Mouse (Mus musculus): ENCODE results near the gene Igf2bp2. TPM values are rescaled to one million over a fixed set of nuclear protein-coding genes. Genes with fewer than 3 reads are reported as not detected.

Igf2bp2 gene
- polyA plus RNA-seq, 1 experiment from 2014 or later, result 77.1 TPM

DNA sequence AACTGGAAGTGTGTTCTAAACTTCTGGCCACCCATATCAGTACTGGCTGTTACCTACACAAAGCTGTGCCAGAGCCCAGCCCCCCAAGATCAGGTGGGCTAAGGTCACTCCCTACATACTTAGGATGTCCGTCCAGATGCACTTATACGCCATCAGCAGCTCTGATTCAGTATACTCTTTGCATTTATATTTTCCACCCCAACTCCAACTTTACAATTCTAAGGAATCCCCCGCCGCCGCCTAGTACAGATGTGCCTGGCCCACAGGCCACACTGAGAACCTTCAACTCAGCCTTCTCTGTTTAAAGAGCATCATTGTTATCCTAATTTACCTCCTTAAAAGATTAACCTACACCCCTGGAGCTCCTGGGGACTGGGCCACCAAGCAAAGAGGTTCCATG lies 23.3 kb downstream of the Igf2bp2 start:
- Histone ChIP-seq H3K27ac (ENCODE audit: low read depth, low read length) (no peak overlapping the region), H3K9ac (ENCODE audit: low read depth, low read length) (no peak overlapping the region), H3K4me3 (ENCODE audit: low read depth, low read length) (no peak overlapping the region), H3K27me3 (replicated peaks; ENCODE audit: control insufficient read depth, insufficient read depth, low read length) (no peaks in the 10 kb centered on the region), H3K9me3 (ENCODE audit: control insufficient read depth, low read length) (no peaks in the 10 kb centered on the region), H3K36me3 (ENCODE audit: control insufficient read depth, insufficient read depth, low read length) (no peaks in the 10 kb centered on the region), H3K4me1 (replicated peaks; ENCODE audit: control insufficient read depth, insufficient read depth, low read length) (no peaks in the 10 kb centered on the region), H3K4me2 (no peak overlapping the region)
- no peak for DNase-seq (ENCODE audit: low spot score)
- ATAC-seq (replicated peaks; ENCODE audit: low FRiP score), result no peak
- 90% methylated on average over 5 of the region's 5 CpGs for WGBS

DNA sequence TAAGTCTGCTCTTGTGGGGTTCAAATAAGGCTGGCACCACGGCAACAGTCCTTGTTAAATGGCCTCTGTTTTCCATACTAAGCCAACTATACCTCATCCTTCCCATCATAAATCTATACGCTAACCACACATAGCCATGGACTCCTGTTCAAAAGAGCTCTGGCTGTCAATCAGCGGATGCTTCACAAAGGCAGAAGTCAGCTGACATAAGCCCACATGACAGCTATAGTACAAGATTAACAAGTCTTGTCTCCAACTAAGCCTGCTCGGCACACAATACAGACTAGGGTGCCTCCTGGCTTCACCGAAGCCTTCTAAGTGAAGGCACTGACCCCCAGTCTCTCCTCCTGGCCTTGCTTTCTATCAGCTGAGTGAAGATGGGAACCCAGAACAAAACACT lies 26.9 kb downstream of the Igf2bp2 start:
- WGBS, result 89% methylated on average over 5 of the region's 5 CpGs
- ATAC-seq (replicated peaks; ENCODE audit: low FRiP score), result no peak
- Histone ChIP-seq H3K4me1 (replicated peaks; ENCODE audit: control insufficient read depth, insufficient read depth, low read length) (no peaks in the 10 kb centered on the region), H3K4me2 (no peak overlapping the region), H3K9me3 (ENCODE audit: control insufficient read depth, low read length) (no peaks in the 10 kb centered on the region), H3K36me3 (ENCODE audit: control insufficient read depth, insufficient read depth, low read length) (no peaks in the 10 kb centered on the region), H3K27ac (ENCODE audit: low read depth, low read length) (no peak overlapping the region), H3K9ac (ENCODE audit: low read depth, low read length) (no peak overlapping the region), H3K27me3 (replicated peaks; ENCODE audit: control insufficient read depth, insufficient read depth, low read length) (no peaks in the 10 kb centered on the region), H3K4me3 (ENCODE audit: low read depth, low read length) (no peak overlapping the region)
- no peak for DNase-seq (ENCODE audit: low spot score)

DNA sequence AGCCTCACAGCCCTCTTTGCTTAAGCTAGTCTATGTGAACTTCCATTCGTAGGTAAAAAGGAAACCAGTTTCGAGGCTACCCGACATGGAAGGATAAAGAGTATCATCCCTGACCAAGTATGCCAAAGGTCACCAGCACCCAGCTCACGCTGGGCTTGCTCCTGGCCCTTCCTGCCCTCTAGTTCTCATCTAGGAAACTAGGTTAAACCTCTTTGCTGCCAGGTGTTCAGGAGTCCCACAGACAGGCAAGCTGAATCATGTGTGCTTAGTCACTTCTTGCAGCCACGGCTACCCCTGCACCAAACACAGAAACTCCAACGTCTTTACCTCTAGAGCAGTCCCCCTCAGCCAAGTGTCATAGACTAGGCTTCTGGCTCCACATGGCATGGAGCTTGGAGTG lies 31.8 kb downstream of the Igf2bp2 start:
- no peaks in the 10 kb centered on the region for H3K9me3 ChIP-seq (ENCODE audit: control insufficient read depth, low read length)

DNA sequence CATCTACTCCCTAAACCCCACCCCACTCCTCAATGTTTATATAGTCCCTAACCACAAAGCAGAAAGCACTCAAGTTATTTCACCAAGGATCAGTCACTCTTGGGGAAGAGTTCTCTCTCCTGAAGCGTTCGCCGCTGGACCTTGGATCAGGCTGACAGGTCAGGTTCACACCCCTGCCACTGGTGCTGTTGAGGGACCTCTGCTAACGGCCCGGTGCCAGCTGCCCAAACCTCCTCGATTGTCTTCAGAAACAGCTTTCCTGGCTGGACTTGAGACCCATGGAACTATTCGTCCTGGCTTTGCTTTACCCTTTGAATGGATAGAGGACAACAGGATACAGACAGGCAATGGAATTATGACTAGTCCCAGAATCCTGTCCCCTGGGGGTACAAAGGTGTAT lies 33.6 kb downstream of the Igf2bp2 start:
- ATAC-seq (replicated peaks; ENCODE audit: low FRiP score) (no peak), DNase-seq (ENCODE audit: low spot score) (no peak)
- WGBS, result 88% methylated on average over 7 of the region's 7 CpGs
- no peak overlapping the region for H3K9ac ChIP-seq (ENCODE audit: low read depth, low read length)
- no peaks in the 10 kb centered on the region for H3K9me3 ChIP-seq (ENCODE audit: control insufficient read depth, low read length)
- no peak overlapping the region for H3K27ac ChIP-seq (ENCODE audit: low read depth, low read length)
- no peak overlapping the region for H3K4me3 ChIP-seq (ENCODE audit: low read depth, low read length)
- H3K4me2 ChIP-seq, result no peak overlapping the region
- no peaks in the 10 kb centered on the region for H3K36me3 ChIP-seq (ENCODE audit: control insufficient read depth, insufficient read depth, low read length)
- no peaks in the 10 kb centered on the region; the same call in 1 of the 2 replicates for H3K4me1 ChIP-seq (replicated peaks; ENCODE audit: control insufficient read depth, insufficient read depth, low read length)
- no peaks in the 10 kb centered on the region for H3K27me3 ChIP-seq (replicated peaks; ENCODE audit: control insufficient read depth, insufficient read depth, low read length)

More for the DNA sequence above, 31.8 kb downstream of the Igf2bp2 start:
- H3K4me2 ChIP-seq, result no peak overlapping the region
- 68% methylated on average over 6 of the region's 6 CpGs for WGBS
- H3K27me3 ChIP-seq (replicated peaks; ENCODE audit: control insufficient read depth, insufficient read depth, low read length), result no peaks in the 10 kb centered on the region
- no peak overlapping the region for H3K27ac ChIP-seq (ENCODE audit: low read depth, low read length)
- H3K36me3 ChIP-seq (ENCODE audit: control insufficient read depth, insufficient read depth, low read length), result no peaks in the 10 kb centered on the region
- no peak for ATAC-seq (replicated peaks; ENCODE audit: low FRiP score)
- DNase-seq (ENCODE audit: low spot score), result no peak
- H3K4me1 ChIP-seq (replicated peaks; ENCODE audit: control insufficient read depth, insufficient read depth, low read length), result no peaks in the 10 kb centered on the region
- H3K9ac ChIP-seq (ENCODE audit: low read depth, low read length), result no peak overlapping the region
- H3K4me3 ChIP-seq (ENCODE audit: low read depth, low read length), result no peak overlapping the region

DNA sequence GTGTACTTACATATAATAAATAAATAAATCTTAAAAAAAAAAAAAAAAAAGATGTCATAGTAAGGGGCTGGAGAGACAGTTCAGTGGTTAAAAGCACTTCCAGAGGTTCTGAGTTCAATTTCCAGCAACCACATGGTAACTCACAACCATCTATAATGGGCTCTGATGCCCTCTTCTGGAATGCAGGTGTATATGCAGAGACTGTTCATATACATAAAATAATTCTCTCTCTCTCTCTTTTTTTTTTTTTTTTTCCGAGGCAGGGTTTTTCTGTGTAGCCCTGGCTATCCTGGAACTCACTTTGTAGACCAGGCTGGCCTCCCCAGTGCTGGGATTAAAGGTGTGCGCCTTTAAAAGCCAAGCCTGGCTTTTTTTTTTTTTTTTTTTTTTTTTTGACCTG lies 34.5 kb downstream of the Igf2bp2 start:
- Histone ChIP-seq H3K4me3 (ENCODE audit: low read depth, low read length) (no peak overlapping the region), H3K27me3 (replicated peaks; ENCODE audit: control insufficient read depth, insufficient read depth, low read length) (no peaks in the 10 kb centered on the region), H3K9me3 (ENCODE audit: control insufficient read depth, low read length) (no peaks in the 10 kb centered on the region), H3K36me3 (ENCODE audit: control insufficient read depth, insufficient read depth, low read length) (no peaks in the 10 kb centered on the region), H3K4me2 (no peak overlapping the region), H3K27ac (ENCODE audit: low read depth, low read length) (no peak overlapping the region), H3K9ac (ENCODE audit: low read depth, low read length) (no peak overlapping the region), H3K4me1 (replicated peaks; ENCODE audit: control insufficient read depth, insufficient read depth, low read length) (no peaks in the 10 kb centered on the region; the same call in 1 of the 2 replicates)
- no peak for ATAC-seq (replicated peaks; ENCODE audit: low FRiP score)
- 83% methylated on average over 2 of the region's 2 CpGs for WGBS
- no peak for DNase-seq (ENCODE audit: low spot score)

DNA sequence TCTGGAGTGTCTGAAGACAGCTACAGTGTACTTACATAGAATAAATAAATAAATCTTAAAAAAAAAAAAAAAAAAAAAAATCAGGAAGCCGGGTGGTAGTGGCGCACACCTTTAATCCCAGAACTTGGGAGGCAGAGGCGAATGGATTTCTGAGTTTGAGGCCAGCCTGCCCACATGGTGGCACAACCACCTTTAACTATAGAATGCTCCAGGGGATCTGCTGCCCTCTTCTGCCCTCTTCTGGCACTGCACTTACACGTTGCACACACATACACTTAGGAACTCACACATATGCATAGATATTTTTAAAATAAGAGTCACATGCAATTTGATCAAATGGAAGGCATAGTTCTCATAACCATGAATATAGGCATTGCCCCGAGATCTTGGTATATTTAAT lies 35.3 kb downstream of the Igf2bp2 start:
- DNase-seq (ENCODE audit: low spot score) (no peak), ATAC-seq (replicated peaks; ENCODE audit: low FRiP score) (no peak)
- H3K27ac ChIP-seq (ENCODE audit: low read depth, low read length), result no peak overlapping the region
- no peaks in the 10 kb centered on the region for H3K36me3 ChIP-seq (ENCODE audit: control insufficient read depth, insufficient read depth, low read length)
- H3K4me2 ChIP-seq, result no peak overlapping the region
- WGBS, result 92% methylated on average over 5 of the region's 5 CpGs
- no peaks in the 10 kb centered on the region for H3K27me3 ChIP-seq (replicated peaks; ENCODE audit: control insufficient read depth, insufficient read depth, low read length)
- H3K9ac ChIP-seq (ENCODE audit: low read depth, low read length), result no peak overlapping the region
- no peak overlapping the region for H3K4me3 ChIP-seq (ENCODE audit: low read depth, low read length)
- H3K9me3 ChIP-seq (ENCODE audit: control insufficient read depth, low read length), result no peaks in the 10 kb centered on the region
- no peaks in the 10 kb centered on the region; the same call in 1 of the 2 replicates for H3K4me1 ChIP-seq (replicated peaks; ENCODE audit: control insufficient read depth, insufficient read depth, low read length)

DNA sequence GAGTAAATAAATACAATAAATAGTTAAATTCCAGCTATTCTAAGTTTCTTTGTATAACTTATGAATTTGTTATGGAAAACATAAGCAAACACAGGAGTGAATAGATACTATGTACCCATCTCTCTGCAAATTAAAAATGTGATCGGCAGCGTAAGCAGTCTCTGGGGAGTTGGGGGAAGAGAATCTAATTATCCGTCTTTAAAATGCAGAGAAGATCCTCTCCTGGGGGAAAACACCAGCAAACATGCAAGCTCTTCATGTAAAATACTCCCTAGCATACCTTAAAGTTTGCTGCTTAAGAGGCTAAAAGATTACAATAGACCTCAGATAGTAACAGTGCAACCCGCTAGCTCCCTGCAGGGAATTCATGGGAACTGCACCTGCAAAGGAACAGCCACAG lies 36.2 kb downstream of the Igf2bp2 start:
- WGBS, result 94% methylated on average over 4 of the region's 4 CpGs
- no peak overlapping the region for H3K9ac ChIP-seq (ENCODE audit: low read depth, low read length)
- no peaks in the 10 kb centered on the region; the same call in 1 of the 2 replicates for H3K4me1 ChIP-seq (replicated peaks; ENCODE audit: control insufficient read depth, insufficient read depth, low read length)
- H3K27me3 ChIP-seq (replicated peaks; ENCODE audit: control insufficient read depth, insufficient read depth, low read length), result no peaks in the 10 kb centered on the region
- H3K36me3 ChIP-seq (ENCODE audit: control insufficient read depth, insufficient read depth, low read length), result no peaks in the 10 kb centered on the region
- no peak for DNase-seq (ENCODE audit: low spot score)
- no peak overlapping the region for H3K4me3 ChIP-seq (ENCODE audit: low read depth, low read length)
- no peaks in the 10 kb centered on the region for H3K9me3 ChIP-seq (ENCODE audit: control insufficient read depth, low read length)
- H3K27ac ChIP-seq (ENCODE audit: low read depth, low read length), result no peak overlapping the region
- no peak for ATAC-seq (replicated peaks; ENCODE audit: low FRiP score)
- no peak overlapping the region for H3K4me2 ChIP-seq

DNA sequence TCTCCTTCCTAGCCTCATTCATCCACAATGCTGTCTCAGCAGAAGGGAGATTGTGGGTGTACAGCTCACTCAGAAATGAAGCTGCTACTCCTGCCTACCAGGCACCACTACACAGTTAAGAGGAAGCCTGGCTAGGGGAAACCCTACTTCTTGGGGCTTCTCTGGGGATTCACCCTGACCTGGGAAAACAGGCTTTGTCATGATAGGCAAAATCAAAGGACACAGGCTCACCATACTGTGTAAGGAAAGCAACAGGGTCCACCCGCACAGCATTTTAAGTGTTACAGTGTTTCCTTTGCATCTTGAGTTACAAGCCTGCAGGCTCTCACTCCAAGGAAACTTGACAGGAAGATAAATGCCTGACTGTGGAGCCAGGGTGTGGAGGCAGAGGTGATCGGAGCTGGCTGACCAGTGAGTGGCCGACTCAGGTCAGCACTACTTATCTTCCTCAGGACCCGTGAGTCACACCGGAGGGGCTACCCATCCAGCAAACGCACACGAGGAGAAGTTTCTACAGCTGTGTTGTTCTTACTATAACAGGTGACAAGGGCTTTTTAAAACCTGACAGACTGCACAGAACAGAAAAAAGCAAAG lies 38.7 kb downstream of the Igf2bp2 start:
- ATAC-seq (replicated peaks; ENCODE audit: low FRiP score), result no peak
- H3K27me3 ChIP-seq (replicated peaks; ENCODE audit: control insufficient read depth, insufficient read depth, low read length), result no peaks in the 10 kb centered on the region
- H3K27ac ChIP-seq (ENCODE audit: low read depth, low read length), result no peak overlapping the region
- WGBS, result 46% methylated on average over 7 of the region's 7 CpGs
- H3K4me2 ChIP-seq, result no peak overlapping the region
- no peak overlapping the region for H3K4me3 ChIP-seq (ENCODE audit: low read depth, low read length)
- DNase-seq (ENCODE audit: low spot score), result no peak
- H3K9ac ChIP-seq (ENCODE audit: low read depth, low read length), result no peak overlapping the region
- peaks cover 3% of the 10 kb centered on the region; the same call in 1 of the 2 replicates for H3K4me1 ChIP-seq (replicated peaks; ENCODE audit: control insufficient read depth, insufficient read depth, low read length)
- H3K9me3 ChIP-seq (ENCODE audit: control insufficient read depth, low read length), result no peaks in the 10 kb centered on the region
- H3K36me3 ChIP-seq (ENCODE audit: control insufficient read depth, insufficient read depth, low read length), result no peaks in the 10 kb centered on the region

DNA sequence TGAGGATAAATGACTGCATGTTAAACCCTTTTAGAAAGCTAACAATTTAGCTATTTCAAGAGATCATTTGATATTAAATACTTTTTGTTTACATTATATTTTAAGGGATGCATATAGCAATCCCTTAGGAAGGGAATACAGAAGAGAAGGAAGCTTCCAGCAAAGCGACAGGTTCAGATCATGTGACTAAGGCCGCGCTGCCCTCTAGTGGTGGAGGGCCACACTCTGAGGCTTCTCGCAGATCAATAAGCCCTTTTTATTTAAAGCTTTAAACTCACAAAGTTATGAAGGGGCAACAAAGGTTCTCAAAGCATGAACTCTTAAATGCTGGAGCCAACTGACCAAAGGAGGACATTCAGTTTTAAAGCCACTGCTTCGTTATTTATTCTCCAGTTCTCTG lies 39.4 kb downstream of the Igf2bp2 start:
- H3K9me3 ChIP-seq (ENCODE audit: control insufficient read depth, low read length), result no peaks in the 10 kb centered on the region
- peaks cover 3% of the 10 kb centered on the region; the same call in 1 of the 2 replicates for H3K4me1 ChIP-seq (replicated peaks; ENCODE audit: control insufficient read depth, insufficient read depth, low read length)
- no peak overlapping the region for H3K4me2 ChIP-seq
- no peak overlapping the region for H3K27ac ChIP-seq (ENCODE audit: low read depth, low read length)
- 32% methylated on average over 5 of the region's 5 CpGs for WGBS
- DNase-seq (ENCODE audit: low spot score), result no peak
- no peak overlapping the region for H3K9ac ChIP-seq (ENCODE audit: low read depth, low read length)
- H3K36me3 ChIP-seq (ENCODE audit: control insufficient read depth, insufficient read depth, low read length), result no peaks in the 10 kb centered on the region
- H3K27me3 ChIP-seq (replicated peaks; ENCODE audit: control insufficient read depth, insufficient read depth, low read length), result no peaks in the 10 kb centered on the region
- no peak for ATAC-seq (replicated peaks; ENCODE audit: low FRiP score)
- H3K4me3 ChIP-seq (ENCODE audit: low read depth, low read length), result no peak overlapping the region

All from liver, embryonic 11.5 days (tissue).